Mouse (Mus musculus) intestine, embryonic 16.5 days (tissue): ENCODE data around the gene Zfp563. TPM values are rescaled to one million over a fixed set of nuclear protein-coding genes. Genes with fewer than 3 reads are reported as not detected.

ENCODE experiments used
- ATAC-seq: fragments of 200-750 bp; cut with Nextera tagmentation; 2 replicates; pipeline ENCODE4 v1.8.0; 2017; ENCODE audit warnings: moderate TSS enrichment, moderate library complexity
- H3K27ac ChIP-seq: fragments of 300-500 bp; sonication (generic); 2 replicates; pipeline ENCODE4 v1.5.1; 2014; ENCODE audit warnings: mild to moderate bottlenecking, low read length
- H3K27me3 ChIP-seq: fragments of 300-500 bp; sonication (generic); replicated peaks from 2 replicates; pipeline ENCODE4 v1.6.1; 2014; ENCODE audit warnings: low read length, control low read depth, mixed read lengths; ENCODE audit not compliant: control insufficient read depth, insufficient read depth
- H3K36me3 ChIP-seq: fragments of 300-500 bp; sonication (generic); 2 replicates; pipeline ENCODE4 v1.6.1; 2014; ENCODE audit warnings: low read length, control low read depth; ENCODE audit not compliant: control insufficient read depth, insufficient read depth
- H3K4me1 ChIP-seq: fragments of 300-500 bp; sonication (generic); 2 replicates; pipeline ENCODE4 v1.6.1; 2014; ENCODE audit warnings: low read length, control low read depth, mixed read lengths; ENCODE audit not compliant: control insufficient read depth, insufficient read depth
- H3K4me2 ChIP-seq: fragments of 300-500 bp; sonication (generic); 2 replicates; pipeline ENCODE4 v1.6.1; 2014; ENCODE audit warnings: low read depth, low read length, control low read depth
- H3K4me3 ChIP-seq: fragments of 300-500 bp; sonication (generic); 2 replicates; pipeline ENCODE4 v1.5.1; 2014; ENCODE audit warnings: mild to moderate bottlenecking, low read length
- H3K9ac ChIP-seq: fragments of 300-500 bp; sonication (generic); 2 replicates; pipeline ENCODE4 v1.6.1; 2014; ENCODE audit warnings: low read depth, low read length
- H3K9me3 ChIP-seq: fragments of 300-500 bp; sonication (generic); 2 replicates; pipeline ENCODE4 v1.6.1; 2016; ENCODE audit warnings: low read length, control low read depth; ENCODE audit not compliant: control insufficient read depth
- WGBS: fragments of 180-500 bp; shearing (Covaris S2); extraction: QIAGEN DNeasy Blood & Tissue Kit; methylation state at CpG from one replicate; pipeline ENCODE4 v1.1.7; 2014; 5-methylcytosine and 5-hydroxymethylcytosine counted together
- polyA plus RNA-seq: library from polyadenylated mRNA; unstranded; fragments of >200 nt; fragmentation: Nextera tagmentation; extraction: Ambion mirVana; gene quantifications from 2 replicates; pipeline ENCODE4 v1.2.1, GENCODE M21; 2015

Zfp563 gene
- polyA plus RNA-seq, 1 experiment from 2014 or later, result 5.2 TPM

DNA sequence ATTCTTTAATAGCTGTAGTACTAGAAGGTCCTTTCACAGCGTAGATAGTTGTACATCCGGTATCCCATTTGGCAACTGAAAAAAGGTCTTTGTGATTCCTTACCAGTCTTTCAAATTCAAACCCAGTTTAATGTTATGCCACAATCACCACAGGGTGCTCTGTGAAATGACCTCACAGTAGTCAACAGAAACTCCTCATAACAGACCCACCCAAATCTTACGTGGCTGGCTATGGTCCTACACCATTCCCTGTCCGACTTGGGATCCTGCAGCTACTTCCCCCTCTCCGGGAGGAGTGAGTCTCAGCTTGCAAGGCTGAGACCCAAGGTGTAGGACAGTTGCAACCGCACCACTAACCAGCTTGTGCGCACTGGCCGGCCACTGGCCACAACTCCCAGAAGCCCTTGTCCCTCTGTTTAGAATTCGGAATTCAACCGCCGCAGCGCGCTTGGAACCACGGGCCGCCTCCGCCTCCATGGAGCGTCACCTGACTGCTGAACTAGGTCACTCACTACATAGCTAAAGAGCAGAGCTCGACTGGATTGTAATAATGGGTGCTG lies 50.2 kb downstream of the Zfp563 start, which contains the start of gene Morc2b:
Gene Morc2b (minus strand): TSS at position 423 of the 560 bp plus-strand sequence.
- no peak within 1 kb of the TSS for H3K9ac ChIP-seq
- no peak within 1 kb of the TSS for H3K4me2 ChIP-seq
- ATAC-seq, result no peak
- H3K36me3 ChIP-seq, result no peaks in the 10 kb centered on the region
- no peaks in the 10 kb centered on the region for H3K9me3 ChIP-seq
- no peaks in the 10 kb centered on the region for H3K27me3 ChIP-seq
- H3K4me3 ChIP-seq, result no peak within 1 kb of the TSS
- no peak within 1 kb of the TSS for H3K27ac ChIP-seq
- 74% methylated on average over 18 of the region's 18 CpGs for WGBS
- H3K4me1 ChIP-seq, result no peaks in the 10 kb centered on the region

Other genes with a start within 250 kb of the Zfp563 start
- gene Zfp870, start 197.7 kb upstream of the Zfp563 start, polyA plus RNA-seq, result 5.9 and 7.3 TPM in 2 replicates
- gene Cyp4f14, start 172.0 kb upstream of the Zfp563 start, polyA plus RNA-seq, result 4.7 and 5.0 TPM in 2 replicates
- 30.5 and 36.7 TPM in 2 replicates for gene Cyp4f13, start 141.9 kb upstream of the Zfp563 start, polyA plus RNA-seq
- 9.6 and 11.5 TPM in 2 replicates for gene Zfp472, start 123.5 kb upstream of the Zfp563 start, polyA plus RNA-seq
- gene Zfp952, start 96.2 kb upstream of the Zfp563 start, polyA plus RNA-seq, result 8.2 TPM in 2 replicates
- 8.4 and 8.9 TPM in 2 replicates for gene Zfp763, start 55.9 kb upstream of the Zfp563 start, polyA plus RNA-seq
- not detected in 2 replicates for gene 4921501E09Rik, start 21.3 kb upstream of the Zfp563 start, polyA plus RNA-seq
- gene Morc2b, start 50.4 kb downstream of the Zfp563 start, polyA plus RNA-seq, result not detected in 2 replicates
- not detected in 2 replicates for gene Olfr55, start 79.1 kb downstream of the Zfp563 start, polyA plus RNA-seq
- not detected in 2 replicates for gene Olfr239, start 102.0 kb downstream of the Zfp563 start, polyA plus RNA-seq
- not detected in 2 replicates for gene Olfr1564, start 132.4 kb downstream of the Zfp563 start, polyA plus RNA-seq
- 11.0 and 11.4 TPM in 2 replicates for gene Zfp955a, start 165.8 kb downstream of the Zfp563 start, polyA plus RNA-seq
- not detected in 2 replicates for gene Olfr63, start 175.4 kb downstream of the Zfp563 start, polyA plus RNA-seq
- gene Zfp955b, start 200.2 kb downstream of the Zfp563 start, polyA plus RNA-seq, result 7.4 and 8.9 TPM in 2 replicates